Mouse (Mus musculus): ENCODE measurements at regions not wholly inside any gene's neighbourhood (a gene's known extent, or its start where the extent isn't known, plus 50 kb on each side); places are given as distances from the start of the nearest gene placed in this dataset.

GRCm38 (mm10) chr10:37478108-37478507, 339.4 kb upstream of the Marcks start:
- WGBS, result 91% methylated on average over 2 of the region's 2 CpGs
- H3K27me3 ChIP-seq (replicated peaks; ENCODE audit: control insufficient read depth, insufficient read depth, low read length), result no peaks in the 10 kb centered on the region
- no peak for TF ChIP-seq CTCF (IDR thresholded peaks at IDR 0.05; ENCODE audit: low read depth)
- no peaks in the 10 kb centered on the region for H3K36me3 ChIP-seq (ENCODE audit: control insufficient read depth, insufficient read depth)
- no peak overlapping the region for H3K27ac ChIP-seq (ENCODE audit: low read depth, low read length)
- H3K9ac ChIP-seq (ENCODE audit: low read depth, low read length), result no peak overlapping the region
- no peaks in the 10 kb centered on the region for H3K4me1 ChIP-seq (replicated peaks; ENCODE audit: control insufficient read depth, insufficient read depth, low read length)
- no peak for ATAC-seq
- no peaks in the 10 kb centered on the region for H3K9me3 ChIP-seq (ENCODE audit: control insufficient read depth)
- H3K4me2 ChIP-seq (replicated peaks; ENCODE audit: low read depth), result no peak overlapping the region
- H3K4me3 ChIP-seq (ENCODE audit: low read depth, low read length), result no peak overlapping the region

DNA sequence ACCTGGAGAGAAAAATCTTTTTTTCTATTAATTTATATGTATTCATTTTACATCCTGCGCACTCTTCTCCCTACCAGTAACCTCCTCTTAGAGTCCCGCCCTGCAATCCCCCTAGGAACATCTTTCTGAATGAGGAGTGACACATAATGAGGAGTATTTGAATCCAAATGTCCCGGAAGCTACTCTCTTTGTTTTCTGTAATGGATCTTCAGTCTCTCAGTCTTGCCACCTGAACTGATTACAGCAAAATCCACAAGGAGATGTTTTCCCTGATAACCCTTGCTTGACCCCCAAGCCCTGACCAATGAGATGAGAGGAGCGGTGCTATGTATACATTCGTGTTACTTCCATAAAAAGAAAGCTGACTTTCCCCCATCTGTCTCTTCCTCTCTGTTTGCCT, 334.4 kb upstream of the Marcks start:
- no peak overlapping the region for H3K4me2 ChIP-seq (replicated peaks; ENCODE audit: low read depth)
- no peaks in the 10 kb centered on the region for H3K36me3 ChIP-seq (ENCODE audit: control insufficient read depth, insufficient read depth)
- no peak for TF ChIP-seq CTCF (IDR thresholded peaks at IDR 0.05; ENCODE audit: low read depth)
- no peak overlapping the region for H3K4me3 ChIP-seq (ENCODE audit: low read depth, low read length)
- H3K27ac ChIP-seq (ENCODE audit: low read depth, low read length), result no peak overlapping the region
- whole genome bisulfite sequencing, result 71% methylated on average over 5 of the region's 5 CpGs
- H3K27me3 ChIP-seq (replicated peaks; ENCODE audit: control insufficient read depth, insufficient read depth, low read length), result no peaks in the 10 kb centered on the region
- ATAC-seq, result no peak
- no peaks in the 10 kb centered on the region for H3K4me1 ChIP-seq (replicated peaks; ENCODE audit: control insufficient read depth, insufficient read depth, low read length)
- H3K9ac ChIP-seq (ENCODE audit: low read depth, low read length), result no peak overlapping the region
- no peaks in the 10 kb centered on the region for H3K9me3 ChIP-seq (ENCODE audit: control insufficient read depth)

GRCm38 (mm10) chr10:37457384-37457783, 318.7 kb upstream of the Marcks start:
- no peak overlapping the region for H3K4me3 ChIP-seq (ENCODE audit: low read depth, low read length)
- H3K27me3 ChIP-seq (replicated peaks; ENCODE audit: control insufficient read depth, insufficient read depth, low read length), result no peaks in the 10 kb centered on the region
- no peak for TF ChIP-seq CTCF (IDR thresholded peaks at IDR 0.05; ENCODE audit: low read depth)
- no peaks in the 10 kb centered on the region for H3K9me3 ChIP-seq (ENCODE audit: control insufficient read depth)
- no peaks in the 10 kb centered on the region for H3K36me3 ChIP-seq (ENCODE audit: control insufficient read depth, insufficient read depth)
- no peak overlapping the region for H3K27ac ChIP-seq (ENCODE audit: low read depth, low read length)
- no peak overlapping the region for H3K4me2 ChIP-seq (replicated peaks; ENCODE audit: low read depth)
- H3K4me1 ChIP-seq (replicated peaks; ENCODE audit: control insufficient read depth, insufficient read depth, low read length), result no peaks in the 10 kb centered on the region
- WGBS, result 83% methylated on average over 2 of the region's 2 CpGs
- no peak overlapping the region for H3K9ac ChIP-seq (ENCODE audit: low read depth, low read length)
- ATAC-seq, result no peak

DNA sequence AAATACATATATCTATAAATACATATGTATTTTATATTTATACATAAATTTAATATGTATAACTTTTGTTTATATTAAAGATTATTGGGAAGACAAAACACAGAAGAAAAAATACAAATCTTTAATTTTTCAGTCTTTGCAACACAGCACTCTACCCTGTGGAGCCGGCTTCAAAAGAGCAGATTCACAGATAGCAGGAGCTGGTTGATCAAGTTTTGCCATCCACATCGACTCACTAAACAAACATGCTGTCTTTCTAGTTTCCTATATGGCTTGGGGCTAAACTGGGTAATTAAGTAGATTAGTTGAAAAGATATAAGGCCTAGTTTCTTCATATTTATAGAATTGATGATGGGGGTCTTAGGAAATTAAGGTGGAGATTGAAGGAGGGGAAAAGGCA, 311.2 kb upstream of the Marcks start:
- no peak overlapping the region for H3K9ac ChIP-seq (ENCODE audit: low read depth, low read length)
- H3K9me3 ChIP-seq (ENCODE audit: control insufficient read depth), result no peaks in the 10 kb centered on the region
- no peak overlapping the region for H3K4me2 ChIP-seq (replicated peaks; ENCODE audit: low read depth)
- no peak for TF ChIP-seq CTCF (IDR thresholded peaks at IDR 0.05; ENCODE audit: low read depth)
- no peak for ATAC-seq
- H3K4me3 ChIP-seq (ENCODE audit: low read depth, low read length), result no peak overlapping the region
- H3K27me3 ChIP-seq (replicated peaks; ENCODE audit: control insufficient read depth, insufficient read depth, low read length), result no peaks in the 10 kb centered on the region
- WGBS, result 42% methylated on average over 2 of the region's 2 CpGs
- no peaks in the 10 kb centered on the region for H3K4me1 ChIP-seq (replicated peaks; ENCODE audit: control insufficient read depth, insufficient read depth, low read length)
- no peaks in the 10 kb centered on the region for H3K36me3 ChIP-seq (ENCODE audit: control insufficient read depth, insufficient read depth)
- no peak overlapping the region for H3K27ac ChIP-seq (ENCODE audit: low read depth, low read length)

GRCm38 (mm10) chr10:37447333-37448204, 308.8 kb upstream of the Marcks start:
- Histone ChIP-seq H3K9ac (ENCODE audit: low read depth, low read length) (no peak overlapping the region), H3K4me2 (replicated peaks; ENCODE audit: low read depth) (no peak overlapping the region), H3K4me3 (ENCODE audit: low read depth, low read length) (no peak overlapping the region), H3K36me3 (ENCODE audit: control insufficient read depth, insufficient read depth) (no peaks in the 10 kb centered on the region), H3K27ac (ENCODE audit: low read depth, low read length) (no peak overlapping the region), H3K4me1 (replicated peaks; ENCODE audit: control insufficient read depth, insufficient read depth, low read length) (no peaks in the 10 kb centered on the region), H3K27me3 (replicated peaks; ENCODE audit: control insufficient read depth, insufficient read depth, low read length) (no peaks in the 10 kb centered on the region), H3K9me3 (ENCODE audit: control insufficient read depth) (no peaks in the 10 kb centered on the region)
- no peak for ATAC-seq
- WGBS, result 84% methylated on average over 4 of the region's 4 CpGs
- no peak for TF ChIP-seq CTCF (IDR thresholded peaks at IDR 0.05; ENCODE audit: low read depth)

GRCm38 (mm10) chr10:37439863-37440613, 301.3 kb upstream of the Marcks start:
- no peak for ATAC-seq
- WGBS, result 72% methylated on average over 4 of the region's 4 CpGs
- TF ChIP-seq CTCF (IDR thresholded peaks at IDR 0.05; ENCODE audit: low read depth), result no peak

More at GRCm38 (mm10) chr10:37439863-37440613, 301.3 kb upstream of the Marcks start:
- Histone ChIP-seq H3K4me2 (replicated peaks; ENCODE audit: low read depth) (no peak overlapping the region), H3K4me1 (replicated peaks; ENCODE audit: control insufficient read depth, insufficient read depth, low read length) (no peaks in the 10 kb centered on the region), H3K9me3 (ENCODE audit: control insufficient read depth) (no peaks in the 10 kb centered on the region), H3K36me3 (ENCODE audit: control insufficient read depth, insufficient read depth) (no peaks in the 10 kb centered on the region), H3K9ac (ENCODE audit: low read depth, low read length) (no peak overlapping the region), H3K27me3 (replicated peaks; ENCODE audit: control insufficient read depth, insufficient read depth, low read length) (no peaks in the 10 kb centered on the region), H3K4me3 (ENCODE audit: low read depth, low read length) (no peak overlapping the region), H3K27ac (ENCODE audit: low read depth, low read length) (no peak overlapping the region)
